Mouse (Mus musculus) adrenal gland, adult 2 months (tissue): ENCODE measurements at regions not wholly inside any gene's neighbourhood (a gene's known extent, or its start where the extent isn't known, plus 50 kb on each side); places are given as distances from the start of the nearest gene placed in this dataset.

Source experiments
- DNase-seq: peaks from one replicate; pipeline ENCODE4 v3.0.0; 2021

DNA sequence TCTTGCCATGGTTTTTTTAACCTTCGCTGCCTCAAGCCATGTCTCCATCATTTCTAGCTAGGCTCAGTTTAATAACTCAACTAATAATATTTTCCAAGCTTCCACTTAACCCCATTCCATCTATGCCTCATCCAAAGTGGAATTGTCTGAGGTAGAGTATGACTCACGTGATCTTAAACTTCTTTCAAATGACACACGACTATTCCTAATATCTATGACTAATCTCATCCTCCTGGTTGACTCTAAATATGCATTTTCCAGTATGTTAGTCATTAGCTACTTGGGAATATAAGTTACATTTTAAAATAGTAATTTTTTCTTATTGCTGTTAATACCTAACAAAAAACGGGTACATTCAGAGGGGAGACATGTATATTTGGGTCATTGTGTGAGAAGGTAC, 524.8 kb upstream of the Pappa start:
- DNase-seq: no peak

GRCm38 (mm10) chr4:64622771-64623170, 501.2 kb upstream of the Pappa start:
- DNase-seq: no peak

GRCm38 (mm10) chr4:64632189-64632588, 491.8 kb upstream of the Pappa start:
- DNase-seq: no peak

- no peak for DNase-seq
Observed at GRCm38 (mm10) chr4:64635256-64635962, 488.6 kb upstream of the Pappa start.

- DNase-seq: no peak
Observed at GRCm38 (mm10) chr4:64640056-64640455, 483.9 kb upstream of the Pappa start.

DNA sequence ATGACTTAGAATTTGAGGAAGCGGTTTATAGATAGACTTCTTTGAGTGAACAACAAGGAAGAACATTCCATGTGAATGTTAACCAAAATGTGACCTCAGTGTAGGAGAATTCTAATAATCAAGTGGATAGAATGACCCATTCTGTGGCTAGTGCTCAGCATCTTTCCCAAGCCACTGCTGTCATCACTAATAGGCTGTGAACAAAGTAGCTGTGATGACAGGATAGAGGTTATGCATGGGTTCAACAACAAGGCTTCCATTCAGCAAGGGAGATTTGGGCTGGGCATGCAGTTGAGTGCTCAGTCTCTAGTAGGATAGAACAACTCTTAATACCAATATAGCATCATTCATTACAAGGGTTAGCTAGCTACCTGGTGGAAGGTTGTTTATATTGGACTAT, 483.0 kb upstream of the Pappa start:
- no peak for DNase-seq

DNA sequence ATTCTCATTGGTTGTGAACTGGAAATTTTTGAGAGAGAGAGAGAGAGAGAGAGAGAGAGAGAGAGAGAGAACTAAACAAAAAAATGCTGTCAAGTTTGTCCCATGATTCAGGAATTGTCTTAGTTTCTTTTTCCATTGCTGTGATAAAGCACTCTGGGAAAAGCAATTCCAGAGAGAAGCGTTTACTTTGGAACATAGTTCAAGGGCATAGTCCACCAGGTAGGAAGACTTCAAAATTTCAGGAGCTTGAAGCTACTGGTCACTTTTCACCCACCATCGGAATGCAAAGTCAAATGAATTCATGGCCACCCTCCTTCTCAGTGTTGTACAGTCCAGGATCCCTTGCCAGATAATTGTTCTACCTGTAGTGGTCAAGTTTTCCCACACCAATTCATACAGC, 478.8 kb upstream of the Pappa start:
- no peak for DNase-seq

DNA sequence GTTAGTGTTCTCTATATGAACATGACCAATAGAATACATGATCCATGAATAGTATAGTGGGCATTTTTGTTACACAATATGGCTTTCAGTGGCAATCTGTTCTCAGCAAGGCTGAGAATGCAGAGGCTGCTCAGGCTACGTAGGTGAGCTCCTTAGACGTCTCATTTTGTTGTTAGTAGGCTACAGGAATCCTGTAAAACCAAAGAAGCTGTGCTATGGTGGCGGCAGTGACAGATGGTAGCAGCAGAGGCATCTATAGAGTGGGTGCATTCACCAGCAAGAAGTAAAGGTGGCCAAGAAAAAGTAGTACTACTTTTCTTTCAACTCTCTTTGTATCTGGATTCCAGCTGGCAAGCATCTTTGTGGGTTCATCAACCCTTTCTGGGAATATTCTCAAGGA, 469.8 kb upstream of the Pappa start:
- DNase-seq: no peak

GRCm38 (mm10) chr4:64655534-64655933, 468.4 kb upstream of the Pappa start:
- no peak for DNase-seq

- DNase-seq: no peak
Observed at GRCm38 (mm10) chr4:64663722-64664121, 460.3 kb upstream of the Pappa start.

- DNase-seq: no peak
Observed at GRCm38 (mm10) chr4:64667998-64668397, 456.0 kb upstream of the Pappa start.

- DNase-seq: no peak
Observed at GRCm38 (mm10) chr4:64669722-64670121, 454.3 kb upstream of the Pappa start.

GRCm38 (mm10) chr4:64676438-64676837, 447.5 kb upstream of the Pappa start:
- DNase-seq: no peak

- DNase-seq: no peak
Observed at GRCm38 (mm10) chr4:64676881-64677280, 447.1 kb upstream of the Pappa start.

DNA sequence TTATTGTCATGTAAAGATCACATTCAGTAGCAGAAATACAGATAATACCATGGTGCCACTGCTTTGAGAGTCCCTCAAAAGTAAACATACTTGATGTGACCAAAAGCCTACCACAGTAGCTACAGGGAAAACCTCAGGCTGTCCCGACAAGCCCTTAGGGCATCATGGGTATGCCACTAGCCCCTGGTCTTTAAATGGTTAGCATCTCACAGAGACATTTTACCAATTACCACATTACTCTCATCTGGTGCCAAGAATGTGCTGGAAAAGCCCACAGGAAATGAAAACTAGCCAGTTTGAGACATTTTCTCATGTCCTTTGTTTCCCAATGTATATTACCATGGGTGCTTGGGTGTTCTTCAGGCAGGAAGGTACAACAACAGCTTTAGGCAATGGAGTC, 439.3 kb upstream of the Pappa start:
- no peak for DNase-seq

DNA sequence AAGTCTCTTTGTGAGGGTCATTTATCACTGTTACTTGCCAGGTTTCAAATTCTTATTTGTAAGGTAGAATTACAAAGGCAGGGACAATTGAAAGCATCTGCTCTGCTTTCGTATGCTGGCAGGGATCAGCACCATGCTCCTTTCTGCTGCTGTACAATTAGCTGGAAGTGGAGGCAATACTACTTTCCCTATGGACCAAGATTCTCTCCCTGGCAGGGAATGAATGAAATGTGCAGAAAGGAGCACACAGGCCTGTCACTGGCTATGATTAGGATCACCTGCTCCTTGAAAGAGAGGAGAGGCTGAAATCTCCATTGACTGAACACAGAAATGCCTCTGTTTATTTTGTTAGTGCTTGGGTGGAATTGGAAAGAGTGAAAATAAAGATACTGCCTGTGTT, 427.8 kb upstream of the Pappa start:
- no peak for DNase-seq

- DNase-seq: no peak
Observed at GRCm38 (mm10) chr4:64723296-64723695, 400.7 kb upstream of the Pappa start.

DNA sequence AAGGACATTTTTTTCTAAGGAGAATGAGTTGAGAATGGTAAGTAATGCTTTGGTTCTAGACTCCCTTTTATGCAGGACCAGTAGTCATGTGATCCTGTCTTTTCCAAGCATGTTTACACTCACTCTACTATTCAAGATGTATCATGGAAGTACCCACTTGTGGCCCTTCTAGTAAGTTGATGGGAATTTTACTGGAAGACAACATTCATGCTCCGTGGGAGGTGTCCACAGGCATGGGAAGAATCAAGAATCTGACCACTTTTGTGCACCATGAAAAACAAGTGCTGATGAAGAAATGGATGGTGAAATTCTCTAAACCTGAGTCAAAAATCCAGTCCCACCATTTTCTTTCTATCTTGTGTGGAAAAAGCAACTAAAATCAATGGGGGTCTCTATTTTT, 399.1 kb upstream of the Pappa start:
- DNase-seq: no peak

DNA sequence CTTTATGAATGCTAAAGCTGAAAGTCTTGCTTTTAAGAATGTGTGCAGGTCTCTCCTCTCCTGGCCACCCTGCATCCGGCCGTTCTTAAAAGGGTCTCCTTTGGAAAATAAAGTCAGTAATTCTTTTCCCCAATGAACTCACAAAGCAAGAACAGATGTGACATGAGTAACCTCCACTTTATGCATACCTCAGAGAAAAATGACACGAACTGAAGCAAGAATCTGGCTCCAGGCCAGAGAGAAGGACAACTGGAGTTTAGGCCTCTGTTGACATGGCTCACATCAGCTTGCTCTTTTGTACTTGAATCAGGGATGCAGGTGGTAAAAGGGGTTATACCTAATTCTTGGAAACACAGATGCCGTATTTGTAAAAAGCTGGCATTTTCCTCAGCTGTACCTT, 368.0 kb upstream of the Pappa start:
- DNase-seq: no peak

GRCm38 (mm10) chr4:64768610-64769009, 355.4 kb upstream of the Pappa start:
- no peak for DNase-seq

DNA sequence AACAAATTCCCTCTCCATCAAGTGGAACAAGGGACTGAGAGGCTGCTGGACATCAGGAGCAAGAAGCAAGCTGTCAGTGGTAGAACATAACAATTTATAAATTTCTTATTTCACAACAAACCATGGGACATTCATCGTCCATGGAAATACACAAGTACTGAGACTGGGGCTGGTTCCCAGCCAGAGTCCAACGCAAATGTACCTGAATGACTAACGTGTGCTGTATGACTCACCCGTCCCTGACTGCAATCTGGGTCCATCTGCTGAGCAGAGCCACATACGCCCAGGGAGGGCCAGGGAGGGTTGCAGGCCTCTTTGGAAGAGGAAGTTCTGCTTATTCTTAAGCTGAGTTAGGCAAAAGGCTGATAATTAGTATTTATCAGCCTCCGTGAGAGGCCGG, 320.1 kb upstream of the Pappa start:
- no peak for DNase-seq

GRCm38 (mm10) chr4:64804996-64805395, 319.0 kb upstream of the Pappa start:
- DNase-seq: no peak

GRCm38 (mm10) chr4:64807148-64807547, 316.8 kb upstream of the Pappa start:
- no peak for DNase-seq

- DNase-seq: peak; percentile 30
Observed at GRCm38 (mm10) chr4:64811974-64812373, 312.0 kb upstream of the Pappa start.

- no peak for DNase-seq
Observed at GRCm38 (mm10) chr4:64812812-64813211, 311.2 kb upstream of the Pappa start.
